Mouse (Mus musculus): ENCODE results near the gene Lyrm2.

- TF ChIP-seq CTCF (IDR thresholded peaks at IDR 0.05; ENCODE audit: borderline replicate concordance, extremely low read depth, insufficient read depth, insufficient read length) (no peak), POLR2A (IDR thresholded peaks at IDR 0.05; ENCODE audit: borderline replicate concordance, extremely low read depth, insufficient read depth, insufficient read length, poor library complexity, severe bottlenecking) (no peak)
These were observed 26.9 kb downstream of the Lyrm2 start for GRCm38 (mm10) chr4:32826925-32827324.
